Mouse (Mus musculus) gastrocnemius, postnatal 14 days (tissue): ENCODE measurements around the gene Psg16. TPM values are rescaled to one million over a fixed set of nuclear protein-coding genes. Genes with fewer than 3 reads are reported as not detected.
"Not testable (repeated sequence)": the region's sequence is repeated elsewhere in the genome, so short reads cannot be mapped to it uniquely, and the experiment has no call there.

Experiments
- DNase-seq: peaks from one replicate; pipeline ENCODE4 v3.0.0; 2021; ENCODE audit warnings: mixed read lengths
- intact Hi-C: fragments of 180-260 bp; cut with DNase I; formaldehyde crosslinking; loops from one replicate; pipeline ENCODE4 v1.15.1; 2025; ENCODE audit warnings: low total_unique reads
- total RNA-seq, 2 experiments: library from RNA; stranded (reverse); gene quantifications; 2 replicates each; pipeline ENCODE4 v1.2.3; 2021

Gene Psg16
- total RNA-seq, 2 experiments from 2014 or later, result 0.04 to 0.09 TPM

- intact Hi-C loops, result no loop called here
- no peak for DNase-seq
Observed at GRCm38 (mm10) chr7:17078076-17078654, 4.3 kb downstream of the Psg16 start.

GRCm38 (mm10) chr7:17082766-17083165 is 8.9 kb downstream of the Psg16 start:
- DNase-seq, result no peak
- intact Hi-C loops, result no loop called here

- no peak for DNase-seq
- intact Hi-C loops, result no loop called here
Observed at GRCm38 (mm10) chr7:17087731-17088130, 13.9 kb downstream of the Psg16 start.

- intact Hi-C loops, result no loop called here
- no peak for DNase-seq
Observed at GRCm38 (mm10) chr7:17090058-17090585, 16.3 kb downstream of the Psg16 start.

GRCm38 (mm10) chr7:17091280-17091679 is 17.4 kb downstream of the Psg16 start:
- DNase-seq, result no peak
- intact Hi-C loops, result no loop called here

- DNase-seq, intact Hi-C loops: not testable (repeated sequence)
Observed at GRCm38 (mm10) chr7:17101631-17102030, 27.8 kb downstream of the Psg16 start.

GRCm38 (mm10) chr7:17135307-17135706 is 61.5 kb downstream of the Psg16 start:
- DNase-seq, result no peak
- intact Hi-C loops, result no loop called here

GRCm38 (mm10) chr7:17149931-17150330 is 76.1 kb downstream of the Psg16 start, which contains the start of gene Ceacam3:
Gene Ceacam3, plus strand, starts transcription at chr7:17150282.
- intact Hi-C loops, result no loop called here
- no peak for DNase-seq

- DNase-seq, result no peak
Observed at GRCm38 (mm10) chr7:17155634-17156033, 81.8 kb downstream of the Psg16 start.

GRCm38 (mm10) chr7:17156885-17157677 is 83.2 kb downstream of the Psg16 start:
- no peak for DNase-seq
- intact Hi-C loops, result no loop called here

More at GRCm38 (mm10) chr7:17155634-17156033, 81.8 kb downstream of the Psg16 start:
- intact Hi-C loops, result no loop called here

GRCm38 (mm10) chr7:17159011-17159410 is 85.2 kb downstream of the Psg16 start:
- no peak for DNase-seq
- intact Hi-C loops, result no loop called here

- intact Hi-C loops, result no loop called here
- DNase-seq, result no peak
Observed at GRCm38 (mm10) chr7:17171827-17172226, 98.0 kb downstream of the Psg16 start.

Other genes with a start within 250 kb of the Psg16 start
- gene Prkd2, start 231.1 kb upstream of the Psg16 start, total RNA-seq, result 10 to 100 TPM in 1 of 2 experiments, 1 to 10 TPM in 1; 8.5 to 11.8 TPM
- 1 to 10 TPM; 3.9 to 7.1 TPM for gene Dact3, start 198.7 kb upstream of the Psg16 start, total RNA-seq
- under 1 TPM; 0.47 to 0.66 TPM for gene Gng8, start 182.3 kb upstream of the Psg16 start, total RNA-seq
- gene Ptgir, start 167.6 kb upstream of the Psg16 start, total RNA-seq, result 1 to 10 TPM; 1.6 to 2.6 TPM
- 100 to 1,000 TPM; 247 to 276 TPM for gene Calm3, start 149.9 kb upstream of the Psg16 start, total RNA-seq
- gene Pnmal2, start 129.4 kb upstream of the Psg16 start, total RNA-seq, result 10 to 100 TPM in 1 of 2 experiments, 1 to 10 TPM in 1; 9.2 to 11.8 TPM
- gene Pnmal1, start 114.4 kb upstream of the Psg16 start, total RNA-seq, result not detected
- gene Gm42372, start 91.0 kb upstream of the Psg16 start, total RNA-seq, result under 1 TPM in 1 of 2 experiments, not detected in 1; 0.04 TPM
- gene Ccdc8, start 81.3 kb upstream of the Psg16 start, total RNA-seq, result 1 to 10 TPM; 5.8 to 6.5 TPM
- 10 to 100 TPM; 56.3 to 67.8 TPM for gene Ppp5c, start 46.1 kb upstream of the Psg16 start, total RNA-seq
- gene Hif3a, start 11.6 kb upstream of the Psg16 start, total RNA-seq, result 1 to 10 TPM; 1.6 to 6.0 TPM
- not detected for gene Ceacam3, start 76.2 kb downstream of the Psg16 start, total RNA-seq
- gene Psg29, start 129.4 kb downstream of the Psg16 start, total RNA-seq, result not detected